In the genomic region with DNA sequence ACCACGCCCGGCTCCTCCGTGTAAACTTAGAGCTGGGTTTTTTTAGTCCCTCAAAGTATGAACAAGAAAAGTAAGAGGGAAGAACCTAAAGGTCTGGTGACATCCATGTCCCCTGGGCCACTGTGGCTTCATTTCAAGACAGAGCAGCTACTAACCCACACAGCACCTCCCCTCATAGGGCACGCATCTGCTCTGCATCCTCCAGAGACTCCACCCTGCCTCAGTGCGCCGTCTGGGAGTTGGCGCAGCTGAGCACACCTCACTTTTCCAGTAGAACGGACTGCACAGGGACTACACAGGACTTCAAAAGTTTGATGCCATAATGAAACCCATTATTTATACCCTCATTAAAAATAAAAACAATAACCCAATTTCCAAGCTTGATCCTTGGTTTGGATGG, we compare ENCODE assay signal across 10 mouse cellular contexts.
"Had no signal": no experiment of that assay in that cellular context is flagged by ENCODE, and none has a peak within 500 bp of the region (broad histone marks: within the 10 kb centered on the region; RNA-seq: fewer than 3 reads in every experiment).

No protein-coding gene starts in this region.

- H3K4me3 ChIP-seq: left cerebral cortex, adult 2 months; liver, embryonic 13.5 days; midbrain, embryonic 13.5 days had no signal

- H3K4me2 ChIP-seq: liver, embryonic 13.5 days; midbrain, embryonic 13.5 days had no signal

- H3K27ac ChIP-seq: left cerebral cortex, adult 2 months; liver, embryonic 13.5 days; midbrain, embryonic 13.5 days had no signal

- H3K9ac ChIP-seq: liver, embryonic 13.5 days; liver, postnatal 0 days; midbrain, embryonic 13.5 days had no signal

- DNase-seq: kidney, adult 8-10 months; kidney, postnatal 25 days; liver; liver, embryonic 13.5 days; liver, postnatal 0 days; retina, postnatal 1 day; thymus, postnatal 36 days had no signal

- H3K36me3 ChIP-seq: liver, embryonic 13.5 days; midbrain, embryonic 13.5 days had no signal

- H3K9me3 ChIP-seq: liver, embryonic 13.5 days; midbrain, embryonic 13.5 days had no signal

- H3K27me3 ChIP-seq: liver, embryonic 13.5 days; midbrain, embryonic 13.5 days had no signal

- ATAC-seq: intestine, postnatal 0 days; liver, postnatal 0 days; midbrain, embryonic 13.5 days had no signal
